Mouse (Mus musculus): ENCODE results near the gene Rbm8a. TPM values are rescaled to one million over a fixed set of nuclear protein-coding genes. Genes with fewer than 3 reads are reported as not detected.

Gene Rbm8a
- polyA plus RNA-seq, 1 experiment from 2014 or later = 137 TPM

GRCm38 (mm10) chr3:96632058-96632457 is 2.3 kb downstream of the Rbm8a start:
- no peak overlapping the region for H3K9ac ChIP-seq (ENCODE audit: low read length)
- H3K9me3 ChIP-seq (ENCODE audit: control insufficient read depth, low read length) = no peaks in the 10 kb centered on the region
- DNase-seq (ENCODE audit: low spot score) = no peak
- ATAC-seq (replicated peaks; ENCODE audit: low FRiP score, low TSS enrichment, low read depth) = no peak
- H3K27ac ChIP-seq (ENCODE audit: low read depth) = no peak overlapping the region
- H3K4me3 ChIP-seq (ENCODE audit: low read depth, low read length) = no peak overlapping the region
- peaks cover 13% of the 10 kb centered on the region for H3K4me1 ChIP-seq (replicated peaks; ENCODE audit: control insufficient read depth, insufficient read depth, low read length)
- H3K4me2 ChIP-seq (ENCODE audit: low read length) = no peak overlapping the region
- H3K27me3 ChIP-seq (replicated peaks; ENCODE audit: control insufficient read depth, insufficient read depth, low read length) = no peaks in the 10 kb centered on the region
- peaks cover 28% of the 10 kb centered on the region for H3K36me3 ChIP-seq (ENCODE audit: control insufficient read depth, insufficient read depth, low read length)

- no peaks in the 10 kb centered on the region for H3K27me3 ChIP-seq (replicated peaks; ENCODE audit: control insufficient read depth, insufficient read depth, low read length)
- ATAC-seq (replicated peaks; ENCODE audit: low FRiP score, low TSS enrichment, low read depth) = no peak
- H3K4me2 ChIP-seq (ENCODE audit: low read length) = no peak overlapping the region
- no peak overlapping the region for H3K9ac ChIP-seq (ENCODE audit: low read length)
- peaks cover 38% of the 10 kb centered on the region for H3K36me3 ChIP-seq (ENCODE audit: control insufficient read depth, insufficient read depth, low read length)
- DNase-seq (ENCODE audit: low spot score) = no peak
- no peak overlapping the region for H3K4me3 ChIP-seq (ENCODE audit: low read depth, low read length)
- H3K9me3 ChIP-seq (ENCODE audit: control insufficient read depth, low read length) = no peaks in the 10 kb centered on the region
- H3K4me1 ChIP-seq (replicated peaks; ENCODE audit: control insufficient read depth, insufficient read depth, low read length) = peaks cover 11% of the 10 kb centered on the region
- 62% methylated on average over 1 of the region's 1 CpGs for WGBS
- H3K27ac ChIP-seq (ENCODE audit: low read depth) = no peak overlapping the region
Measured at GRCm38 (mm10) chr3:96634015-96634414, 4.3 kb downstream of the Rbm8a start.

- Histone ChIP-seq H3K4me2 (ENCODE audit: low read length) (peak within 1 kb of the TSS; percentile 70), H3K27me3 (replicated peaks; ENCODE audit: control insufficient read depth, insufficient read depth, low read length) (no peaks in the 10 kb centered on the region), H3K4me1 (replicated peaks; ENCODE audit: control insufficient read depth, insufficient read depth, low read length) (peaks cover 10% of the 10 kb centered on the region), H3K36me3 (ENCODE audit: control insufficient read depth, insufficient read depth, low read length) (peaks cover 50% of the 10 kb centered on the region), H3K27ac (ENCODE audit: low read depth) (peak within 1 kb of the TSS; percentile 73), H3K9ac (ENCODE audit: low read length) (peak within 1 kb of the TSS; percentile 90), H3K4me3 (ENCODE audit: low read depth, low read length) (peak within 1 kb of the TSS; percentile 96), H3K9me3 (ENCODE audit: control insufficient read depth, low read length) (no peaks in the 10 kb centered on the region)
- peak; percentile 92 for DNase-seq (ENCODE audit: low spot score)
- WGBS = 2% methylated on average over 60 of the region's 60 CpGs
- ATAC-seq (replicated peaks; ENCODE audit: low FRiP score, low TSS enrichment, low read depth) = peak; percentile 84
Measured at GRCm38 (mm10) chr3:96634928-96635879, 5.5 kb downstream of the Rbm8a start, which contains the start of the genes Pex11b and Gm42957. TSS of gene Pex11b (plus strand) at chr3:96635376. TSS of gene Gm42957 (plus strand) at chr3:96635474.

- peak overlapping the region; percentile 90 for H3K9ac ChIP-seq (ENCODE audit: low read length)
- peak; percentile 57 for DNase-seq (ENCODE audit: low spot score)
- H3K4me2 ChIP-seq (ENCODE audit: low read length) = peak overlapping the region; percentile 70
- no peaks in the 10 kb centered on the region for H3K9me3 ChIP-seq (ENCODE audit: control insufficient read depth, low read length)
- H3K36me3 ChIP-seq (ENCODE audit: control insufficient read depth, insufficient read depth, low read length) = peaks cover 53% of the 10 kb centered on the region
- peak overlapping the region; percentile 96 for H3K4me3 ChIP-seq (ENCODE audit: low read depth, low read length)
- peaks cover 6% of the 10 kb centered on the region for H3K4me1 ChIP-seq (replicated peaks; ENCODE audit: control insufficient read depth, insufficient read depth, low read length)
- no peak; the same call in 1 of the 2 replicates for ATAC-seq (replicated peaks; ENCODE audit: low FRiP score, low TSS enrichment, low read depth)
- no peaks in the 10 kb centered on the region for H3K27me3 ChIP-seq (replicated peaks; ENCODE audit: control insufficient read depth, insufficient read depth, low read length)
- 8% methylated on average over 15 of the region's 15 CpGs for WGBS
- peak overlapping the region; percentile 73 for H3K27ac ChIP-seq (ENCODE audit: low read depth)
Measured at GRCm38 (mm10) chr3:96635906-96636305, 6.2 kb downstream of the Rbm8a start.

GRCm38 (mm10) chr3:96636448-96636847 is 6.7 kb downstream of the Rbm8a start:
- Histone ChIP-seq H3K4me3 (ENCODE audit: low read depth, low read length) (peak overlapping the region; percentile 96), H3K9me3 (ENCODE audit: control insufficient read depth, low read length) (no peaks in the 10 kb centered on the region), H3K9ac (ENCODE audit: low read length) (peak overlapping the region; percentile 90), H3K36me3 (ENCODE audit: control insufficient read depth, insufficient read depth, low read length) (peaks cover 52% of the 10 kb centered on the region), H3K27ac (ENCODE audit: low read depth) (no peak overlapping the region), H3K27me3 (replicated peaks; ENCODE audit: control insufficient read depth, insufficient read depth, low read length) (no peaks in the 10 kb centered on the region), H3K4me2 (ENCODE audit: low read length) (peak overlapping the region; percentile 70), H3K4me1 (replicated peaks; ENCODE audit: control insufficient read depth, insufficient read depth, low read length) (peaks cover 3% of the 10 kb centered on the region; the same call in 1 of the 2 replicates)
- DNase-seq (ENCODE audit: low spot score) (no peak), ATAC-seq (replicated peaks; ENCODE audit: low FRiP score, low TSS enrichment, low read depth) (no peak)
- 70% methylated on average over 11 of the region's 11 CpGs for WGBS

GRCm38 (mm10) chr3:96639219-96639618 is 9.5 kb downstream of the Rbm8a start:
- 83% methylated on average over 1 of the region's 1 CpGs for WGBS
- no peak overlapping the region for H3K4me3 ChIP-seq (ENCODE audit: low read depth, low read length)
- DNase-seq (ENCODE audit: low spot score) (peak; percentile 66), ATAC-seq (replicated peaks; ENCODE audit: low FRiP score, low TSS enrichment, low read depth) (no peak)
- H3K9ac ChIP-seq (ENCODE audit: low read length) = no peak overlapping the region
- no peak overlapping the region for H3K4me2 ChIP-seq (ENCODE audit: low read length)
- no peaks in the 10 kb centered on the region for H3K27me3 ChIP-seq (replicated peaks; ENCODE audit: control insufficient read depth, insufficient read depth, low read length)
- H3K27ac ChIP-seq (ENCODE audit: low read depth) = no peak overlapping the region
- peaks cover 3% of the 10 kb centered on the region; the same call in 1 of the 2 replicates for H3K4me1 ChIP-seq (replicated peaks; ENCODE audit: control insufficient read depth, insufficient read depth, low read length)
- no peaks in the 10 kb centered on the region for H3K9me3 ChIP-seq (ENCODE audit: control insufficient read depth, low read length)
- peaks cover 52% of the 10 kb centered on the region for H3K36me3 ChIP-seq (ENCODE audit: control insufficient read depth, insufficient read depth, low read length)

GRCm38 (mm10) chr3:96645018-96645649 is 15.4 kb downstream of the Rbm8a start, which contains the start of gene Itga10:
TSS of gene Itga10 (plus strand) at chr3:96645584.
- Histone ChIP-seq H3K4me1 (replicated peaks; ENCODE audit: control insufficient read depth, insufficient read depth, low read length) (no peaks in the 10 kb centered on the region), H3K9ac (ENCODE audit: low read length) (no peak within 1 kb of the TSS), H3K27me3 (replicated peaks; ENCODE audit: control insufficient read depth, insufficient read depth, low read length) (no peaks in the 10 kb centered on the region), H3K9me3 (ENCODE audit: control insufficient read depth, low read length) (no peaks in the 10 kb centered on the region), H3K4me2 (ENCODE audit: low read length) (no peak within 1 kb of the TSS), H3K4me3 (ENCODE audit: low read depth, low read length) (no peak within 1 kb of the TSS), H3K36me3 (ENCODE audit: control insufficient read depth, insufficient read depth, low read length) (peaks cover 36% of the 10 kb centered on the region), H3K27ac (ENCODE audit: low read depth) (no peak within 1 kb of the TSS)
- ATAC-seq (replicated peaks; ENCODE audit: low FRiP score, low TSS enrichment, low read depth) = 0 out of 2 replicates have a peak, but pooled peaks have one; percentile 32
- peak; percentile 57 for DNase-seq (ENCODE audit: low spot score)
- WGBS = 68% methylated on average over 7 of the region's 7 CpGs

GRCm38 (mm10) chr3:96647365-96647764 is 17.6 kb downstream of the Rbm8a start:
- DNase-seq (ENCODE audit: low spot score) (no peak), ATAC-seq (replicated peaks; ENCODE audit: low FRiP score, low TSS enrichment, low read depth) (no peak)
- Histone ChIP-seq H3K4me2 (ENCODE audit: low read length) (no peak overlapping the region), H3K27ac (ENCODE audit: low read depth) (no peak overlapping the region), H3K9ac (ENCODE audit: low read length) (no peak overlapping the region), H3K36me3 (ENCODE audit: control insufficient read depth, insufficient read depth, low read length) (peaks cover 19% of the 10 kb centered on the region), H3K4me1 (replicated peaks; ENCODE audit: control insufficient read depth, insufficient read depth, low read length) (no peaks in the 10 kb centered on the region), H3K9me3 (ENCODE audit: control insufficient read depth, low read length) (no peaks in the 10 kb centered on the region), H3K27me3 (replicated peaks; ENCODE audit: control insufficient read depth, insufficient read depth, low read length) (no peaks in the 10 kb centered on the region), H3K4me3 (ENCODE audit: low read depth, low read length) (no peak overlapping the region)
- WGBS = 80% methylated on average over 3 of the region's 3 CpGs
